Mouse (Mus musculus) embryonic facial prominence, embryonic 10.5 days (tissue): ENCODE results near the gene Tbc1d9b. TPM values are rescaled to one million over a fixed set of nuclear protein-coding genes. Genes with fewer than 3 reads are reported as not detected.

Experiments
- DNase-seq: peaks from one replicate; pipeline ENCODE4 v3.0.0-alpha.2; 2017; ENCODE audit warnings: low spot score
- H3K27ac ChIP-seq: fragments of 300-500 bp; sonication (generic); replicated peaks from 2 replicates; pipeline ENCODE4 v1.5.1; 2016; ENCODE audit warnings: mild to moderate bottlenecking
- H3K27me3 ChIP-seq: fragments of 300-500 bp; sonication (generic); replicated peaks from 2 replicates; pipeline ENCODE4 v1.6.1; 2016; ENCODE audit warnings: low read depth, mild to moderate bottlenecking; ENCODE audit not compliant: poor library complexity, severe bottlenecking
- H3K36me3 ChIP-seq: fragments of 300-500 bp; sonication (generic); replicated peaks from 2 replicates; pipeline ENCODE4 v1.6.1; 2016; ENCODE audit warnings: mild to moderate bottlenecking, moderate library complexity
- H3K4me1 ChIP-seq: fragments of 300-500 bp; sonication (generic); 2 replicates; pipeline ENCODE4 v1.6.1; 2016
- H3K4me3 ChIP-seq: fragments of 300-500 bp; sonication (generic); 2 replicates; pipeline ENCODE4 v1.5.1; 2016; ENCODE audit warnings: mild to moderate bottlenecking, moderate library complexity
- H3K9me3 ChIP-seq: fragments of 300-500 bp; sonication (generic); 2 replicates; pipeline ENCODE4 v1.6.1; 2016; ENCODE audit warnings: mild to moderate bottlenecking
- WGBS: fragments of 180-500 bp; shearing (Covaris S2); methylation state at CpG from one replicate; pipeline ENCODE4 v1.1.7; 2016; 5-methylcytosine and 5-hydroxymethylcytosine counted together
- polyA plus RNA-seq: library from polyadenylated mRNA; unstranded; fragments of >200 nt; fragmentation: Nextera tagmentation; extraction: Ambion mirVana; gene quantifications from 2 replicates; pipeline ENCODE4 v1.2.1, GENCODE M21; 2016

Tbc1d9b gene
- polyA plus RNA-seq, 1 experiment from 2014 or later: 36.9 TPM

DNA sequence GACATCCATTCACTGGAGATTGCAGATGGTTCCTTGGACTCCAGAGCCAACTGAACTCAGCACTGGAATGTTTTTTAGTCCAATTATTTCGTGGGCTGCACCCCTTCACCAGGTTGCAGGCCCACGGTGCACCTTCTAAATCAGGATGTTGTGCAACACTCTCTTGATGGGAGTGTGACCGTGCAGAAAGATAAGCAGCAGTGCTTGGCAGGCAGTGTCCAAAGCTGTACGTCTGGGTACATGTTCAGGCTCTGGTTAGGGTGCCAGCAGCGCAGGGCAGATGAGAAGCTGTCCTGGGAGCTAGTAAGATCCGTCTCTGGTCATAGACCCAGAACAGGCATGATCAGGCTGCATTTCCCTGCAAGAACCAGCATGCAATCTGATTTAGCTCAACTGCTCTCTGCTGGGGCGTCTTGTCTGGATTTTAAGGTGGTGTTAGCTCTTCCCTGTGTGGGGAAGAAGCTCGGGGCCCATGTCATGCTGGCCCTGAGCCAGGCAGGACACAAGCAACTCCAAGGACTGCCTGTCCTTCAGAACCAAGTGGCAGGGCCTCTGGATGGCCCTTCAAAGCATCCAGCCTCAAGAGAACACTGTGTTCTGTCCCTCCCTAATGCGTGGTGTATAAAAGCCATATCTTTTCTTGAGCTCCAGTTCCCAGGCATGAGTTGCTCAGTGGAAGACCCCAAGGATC, 16.2 kb downstream of the Tbc1d9b start:
- H3K4me1 ChIP-seq: no peaks in the 10 kb centered on the region
- no peaks in the 10 kb centered on the region; the same call in 1 of the 2 replicates for H3K9me3 ChIP-seq
- H3K27me3 ChIP-seq: no peaks in the 10 kb centered on the region
- no peak overlapping the region for H3K27ac ChIP-seq
- H3K4me3 ChIP-seq: no peak overlapping the region
- H3K36me3 ChIP-seq: peaks cover 97% of the 10 kb centered on the region
- 88% methylated on average over 9 of the region's 9 CpGs for WGBS
- no peak for DNase-seq

DNA sequence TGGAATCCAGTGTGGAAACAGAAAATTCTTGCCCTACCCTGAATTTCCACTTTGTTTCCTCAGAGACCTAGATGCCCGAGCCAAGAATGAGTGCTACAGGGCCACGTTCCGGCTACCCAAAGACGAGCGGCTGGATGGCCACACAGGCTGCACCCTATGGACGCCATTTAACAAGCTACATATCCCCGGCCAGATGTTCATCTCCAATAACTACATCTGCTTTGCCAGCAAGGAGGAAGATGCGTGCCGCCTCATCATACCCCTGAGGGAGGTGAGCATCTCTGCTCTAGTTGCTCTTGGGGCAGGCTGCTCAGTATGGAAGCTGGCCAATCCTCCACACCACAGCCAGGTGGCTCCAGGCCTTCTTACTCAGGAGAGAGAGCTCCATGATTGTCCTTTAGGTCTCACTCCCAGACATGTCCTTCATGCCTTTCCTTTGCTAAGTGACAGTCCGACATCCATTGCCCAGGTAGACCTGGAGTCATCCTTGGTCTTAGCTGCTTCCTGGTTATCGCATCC, 16.8 kb downstream of the Tbc1d9b start:
- no peaks in the 10 kb centered on the region; the same call in 1 of the 2 replicates for H3K9me3 ChIP-seq
- H3K4me3 ChIP-seq: no peak overlapping the region
- H3K27me3 ChIP-seq: no peaks in the 10 kb centered on the region
- H3K27ac ChIP-seq: no peak overlapping the region
- peaks cover 97% of the 10 kb centered on the region for H3K36me3 ChIP-seq
- WGBS: 94% methylated on average over 11 of the region's 11 CpGs
- H3K4me1 ChIP-seq: no peaks in the 10 kb centered on the region
- no peak for DNase-seq

DNA sequence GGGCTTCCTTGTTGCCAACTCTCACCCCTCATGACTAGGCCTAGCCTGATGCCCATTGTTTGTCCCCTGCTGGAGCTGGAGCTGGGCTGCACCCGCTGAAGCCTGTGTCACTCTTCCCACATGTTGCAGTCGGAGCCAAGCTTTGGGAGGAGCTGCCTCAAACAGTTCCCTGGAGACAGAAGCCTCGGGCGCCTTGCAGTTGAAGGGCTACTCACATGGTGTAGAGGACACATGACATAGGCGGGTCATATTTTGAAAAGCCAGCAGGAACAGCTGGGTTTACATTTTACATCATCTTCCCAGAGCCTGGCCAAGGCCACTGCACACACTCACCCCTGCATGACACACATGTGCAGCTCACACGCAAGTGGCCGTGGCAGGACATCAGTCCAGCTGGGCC, 18.0 kb downstream of the Tbc1d9b start:
- Histone ChIP-seq H3K9me3 (no peaks in the 10 kb centered on the region; the same call in 1 of the 2 replicates), H3K4me1 (peaks cover 8% of the 10 kb centered on the region), H3K4me3 (no peak overlapping the region), H3K27me3 (no peaks in the 10 kb centered on the region), H3K27ac (no peak overlapping the region), H3K36me3 (peaks cover 96% of the 10 kb centered on the region)
- WGBS: 87% methylated on average over 7 of the region's 7 CpGs
- no peak for DNase-seq

DNA sequence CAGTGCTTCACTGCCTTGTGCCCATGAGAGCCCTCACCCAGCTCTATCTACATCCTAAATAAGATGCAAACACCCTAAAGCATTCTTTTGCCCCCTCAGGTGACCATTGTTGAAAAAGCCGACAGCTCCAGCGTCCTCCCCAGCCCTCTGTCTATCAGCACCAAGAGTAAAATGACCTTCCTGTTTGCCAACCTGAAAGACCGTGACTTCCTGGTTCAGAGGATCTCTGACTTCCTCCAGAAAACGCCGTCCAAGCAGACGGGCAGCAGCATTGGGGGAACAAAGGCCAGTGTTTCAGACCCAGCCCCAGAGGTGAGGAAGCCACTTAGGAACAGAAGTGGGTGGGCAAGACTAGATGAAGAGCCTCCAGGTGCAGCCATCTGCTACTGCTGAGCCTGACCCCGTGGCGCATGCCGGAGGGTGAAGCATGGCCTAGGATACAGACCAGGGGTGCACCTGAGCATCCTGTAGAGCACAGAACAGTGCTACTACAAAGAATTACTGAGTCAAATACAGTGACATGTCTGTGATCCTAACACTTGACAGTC, 18.5 kb downstream of the Tbc1d9b start:
- whole genome bisulfite sequencing: 83% methylated on average over 9 of the region's 9 CpGs
- no peaks in the 10 kb centered on the region; the same call in 1 of the 2 replicates for H3K9me3 ChIP-seq
- peaks cover 9% of the 10 kb centered on the region for H3K4me1 ChIP-seq
- no peak overlapping the region for H3K4me3 ChIP-seq
- no peak for DNase-seq
- peaks cover 99% of the 10 kb centered on the region for H3K36me3 ChIP-seq
- H3K27ac ChIP-seq: no peak overlapping the region
- no peaks in the 10 kb centered on the region for H3K27me3 ChIP-seq

DNA sequence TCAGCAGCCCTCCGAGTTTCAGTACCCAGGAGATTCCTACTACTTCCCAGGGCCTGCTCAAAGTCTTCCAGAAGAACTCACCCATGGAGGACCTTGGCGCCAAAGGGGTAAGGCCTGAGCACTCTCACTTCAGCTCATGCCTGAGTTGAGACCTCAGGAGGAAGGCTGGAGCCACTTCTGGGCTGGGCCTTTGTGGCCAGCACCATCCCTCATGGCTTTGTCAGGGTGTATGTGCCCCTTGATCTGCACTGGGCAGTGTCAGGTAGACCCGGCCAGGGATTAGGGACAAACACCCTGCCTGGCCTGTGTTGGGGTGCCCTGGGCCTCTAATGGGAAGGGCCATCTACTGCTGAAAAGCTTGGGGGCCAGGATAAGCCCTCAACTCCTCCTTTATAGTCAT, 20.2 kb downstream of the Tbc1d9b start:
- Histone ChIP-seq H3K4me1 (peaks cover 9% of the 10 kb centered on the region), H3K27ac (no peak overlapping the region), H3K36me3 (peaks cover 97% of the 10 kb centered on the region), H3K4me3 (no peak overlapping the region), H3K9me3 (no peaks in the 10 kb centered on the region; the same call in 1 of the 2 replicates), H3K27me3 (no peaks in the 10 kb centered on the region)
- 89% methylated on average over 3 of the region's 3 CpGs for WGBS
- DNase-seq: no peak

DNA sequence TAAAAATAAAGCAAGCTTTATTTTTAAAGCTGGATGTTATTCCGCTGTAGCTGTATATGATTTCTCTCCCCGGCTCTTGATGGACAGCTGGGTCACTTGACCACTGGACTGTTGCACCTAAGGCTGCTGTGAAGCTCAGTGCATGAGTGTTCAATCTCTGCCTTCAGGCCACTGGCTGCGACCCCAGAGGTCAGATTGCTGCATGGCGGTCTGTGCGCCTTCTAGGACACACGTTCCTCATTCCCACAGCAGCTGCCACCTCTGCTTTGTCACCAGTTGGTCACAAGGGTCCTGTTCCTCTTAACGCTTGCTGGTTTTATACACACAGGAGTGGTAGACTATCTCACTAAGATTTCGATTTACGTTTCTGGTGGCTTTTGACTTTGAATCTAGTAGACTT, 23.0 kb downstream of the Tbc1d9b start:
- DNase-seq: peak; percentile 30
- Histone ChIP-seq H3K4me1 (peaks cover 9% of the 10 kb centered on the region), H3K9me3 (no peaks in the 10 kb centered on the region; the same call in 1 of the 2 replicates), H3K4me3 (no peak overlapping the region), H3K27me3 (no peaks in the 10 kb centered on the region), H3K36me3 (peaks cover 97% of the 10 kb centered on the region), H3K27ac (no peak overlapping the region)
- WGBS: 45% methylated on average over 9 of the region's 9 CpGs

DNA sequence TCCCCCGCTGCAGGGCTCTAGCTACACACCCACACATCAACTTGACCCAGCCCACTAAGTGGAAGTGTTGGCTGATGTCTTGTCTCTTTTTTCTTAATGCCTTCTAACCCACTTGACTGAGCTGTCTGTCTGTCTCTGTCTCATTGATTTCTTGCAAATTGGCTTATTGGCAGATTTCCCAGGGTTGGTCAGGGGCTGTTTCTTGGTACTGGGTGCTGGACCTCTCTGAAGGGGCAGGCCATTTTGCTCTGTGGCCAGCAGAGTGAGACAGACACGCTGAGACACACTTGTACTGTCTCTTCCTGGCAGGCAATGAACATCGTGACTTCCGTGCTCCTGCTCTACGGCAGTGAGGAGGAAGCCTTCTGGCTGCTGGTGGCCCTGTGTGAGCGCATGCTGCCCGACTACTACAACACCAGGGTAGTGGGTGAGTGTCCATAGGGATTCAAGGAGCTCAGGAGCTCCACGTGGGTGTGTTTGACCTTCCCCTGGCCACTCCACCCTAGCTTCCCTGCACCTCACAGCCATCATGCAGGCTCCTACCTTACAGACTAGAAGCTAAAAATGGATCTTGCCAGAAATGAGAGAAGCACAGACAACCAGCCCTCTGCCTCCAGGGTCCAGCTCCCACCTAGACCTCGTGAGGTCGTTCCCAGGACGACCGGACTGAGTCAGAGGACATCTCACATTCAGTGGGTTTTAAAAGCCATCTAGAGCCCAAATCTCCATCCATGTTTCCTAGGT, 23.8 kb downstream of the Tbc1d9b start:
- WGBS: 80% methylated on average over 12 of the region's 12 CpGs
- no peak overlapping the region for H3K4me3 ChIP-seq
- no peaks in the 10 kb centered on the region; the same call in 1 of the 2 replicates for H3K9me3 ChIP-seq
- no peak for DNase-seq
- H3K4me1 ChIP-seq: peaks cover 9% of the 10 kb centered on the region
- peaks cover 97% of the 10 kb centered on the region for H3K36me3 ChIP-seq
- H3K27ac ChIP-seq: no peak overlapping the region
- H3K27me3 ChIP-seq: no peaks in the 10 kb centered on the region

DNA sequence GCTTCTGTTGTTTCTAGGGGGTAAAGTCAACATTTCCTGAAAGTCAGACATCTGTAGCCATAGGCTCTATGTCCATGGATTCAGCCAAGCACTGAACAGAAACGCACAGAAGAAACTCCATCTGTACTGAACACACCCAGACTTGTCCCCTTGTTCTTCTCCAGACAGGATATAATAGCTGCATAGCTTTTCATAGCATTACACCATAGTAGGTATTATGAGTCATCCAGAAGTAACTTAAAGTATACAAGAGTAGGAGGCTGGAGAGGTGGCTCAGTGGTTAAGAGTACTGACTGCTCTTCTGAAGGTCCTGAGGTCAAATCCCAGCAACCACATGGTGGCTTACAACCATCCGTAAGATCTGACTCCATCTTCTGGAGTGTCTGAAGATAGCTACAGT, 24.6 kb downstream of the Tbc1d9b start:
- Histone ChIP-seq H3K36me3 (peaks cover 97% of the 10 kb centered on the region), H3K9me3 (no peaks in the 10 kb centered on the region), H3K4me3 (no peak overlapping the region), H3K27ac (no peak overlapping the region), H3K27me3 (no peaks in the 10 kb centered on the region), H3K4me1 (peaks cover 9% of the 10 kb centered on the region)
- DNase-seq: no peak
- 90% methylated on average over 2 of the region's 2 CpGs for WGBS

DNA sequence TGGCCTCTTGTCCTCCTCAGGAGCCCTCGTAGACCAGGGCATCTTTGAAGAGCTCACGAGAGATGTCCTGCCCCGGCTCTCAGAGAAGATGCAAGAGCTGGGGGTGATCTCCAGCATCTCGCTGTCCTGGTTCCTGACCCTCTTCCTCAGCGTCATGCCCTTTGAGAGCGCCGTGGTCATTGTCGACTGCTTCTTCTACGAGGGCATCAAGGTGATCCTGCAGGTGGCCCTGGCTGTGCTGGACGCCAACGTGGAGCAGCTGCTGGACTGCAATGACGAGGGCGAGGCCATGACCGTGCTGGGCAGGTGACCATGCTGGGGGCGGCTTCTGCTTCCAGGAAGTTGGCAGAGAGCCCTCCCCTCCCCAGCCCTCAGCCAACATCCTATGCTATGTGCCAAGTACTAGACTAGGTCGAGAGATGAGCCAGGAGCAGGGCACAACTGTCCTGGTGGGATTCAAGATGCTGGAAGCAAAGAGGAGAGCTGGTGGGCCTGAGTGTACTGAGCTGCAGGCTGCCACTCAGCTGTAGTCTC, 25.6 kb downstream of the Tbc1d9b start:
- Histone ChIP-seq H3K9me3 (no peaks in the 10 kb centered on the region), H3K36me3 (peaks cover 97% of the 10 kb centered on the region), H3K27me3 (no peaks in the 10 kb centered on the region), H3K4me3 (no peak overlapping the region), H3K27ac (no peak overlapping the region), H3K4me1 (peaks cover 9% of the 10 kb centered on the region)
- DNase-seq: no peak
- 92% methylated on average over 16 of the region's 16 CpGs for WGBS

DNA sequence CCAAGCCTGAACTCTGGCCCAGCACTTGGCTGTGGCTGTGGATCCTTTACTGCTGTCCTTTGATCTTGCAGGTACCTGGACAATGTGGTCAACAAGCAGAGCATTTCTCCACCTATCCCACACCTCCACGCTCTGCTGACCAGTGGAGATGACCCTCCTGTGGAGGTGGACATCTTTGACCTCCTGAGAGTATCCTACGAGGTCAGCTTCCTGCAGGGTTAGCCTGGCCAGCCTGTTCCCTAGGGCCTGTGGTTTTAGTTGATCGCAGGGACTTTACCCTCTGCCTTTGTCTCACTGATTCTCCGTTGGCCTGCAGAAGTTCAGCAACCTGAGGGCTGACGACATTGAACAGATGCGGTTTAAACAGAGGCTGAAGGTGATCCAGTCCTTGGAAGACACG, 27.1 kb downstream of the Tbc1d9b start:
- Histone ChIP-seq H3K27ac (no peak overlapping the region), H3K4me3 (no peak overlapping the region), H3K27me3 (no peaks in the 10 kb centered on the region), H3K36me3 (peaks cover 97% of the 10 kb centered on the region), H3K9me3 (no peaks in the 10 kb centered on the region), H3K4me1 (peaks cover 9% of the 10 kb centered on the region)
- no peak for DNase-seq
- 94% methylated on average over 7 of the region's 7 CpGs for WGBS

DNA sequence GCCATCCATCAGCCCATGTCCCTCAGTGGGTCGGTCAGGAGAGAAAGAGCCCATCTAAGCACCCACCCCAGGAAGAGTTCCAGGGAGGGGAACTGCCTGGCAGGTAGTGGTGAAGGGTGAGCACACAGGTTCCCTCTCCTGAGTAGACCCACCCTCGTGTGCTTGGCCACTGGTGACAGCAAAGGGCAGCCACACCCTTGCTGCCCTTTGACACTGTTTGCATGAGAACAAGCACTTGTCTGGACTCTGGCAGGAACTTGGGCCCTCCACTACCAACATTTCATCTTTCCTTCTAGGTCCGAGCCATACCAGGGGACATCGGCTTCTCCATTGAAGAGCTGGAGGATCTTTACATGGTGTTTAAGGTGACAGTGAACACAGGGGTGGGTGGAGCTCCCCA, 28.2 kb downstream of the Tbc1d9b start:
- WGBS: 86% methylated on average over 4 of the region's 4 CpGs
- H3K36me3 ChIP-seq: peaks cover 98% of the 10 kb centered on the region
- DNase-seq: no peak
- no peaks in the 10 kb centered on the region for H3K27me3 ChIP-seq
- H3K27ac ChIP-seq: no peak overlapping the region
- H3K4me3 ChIP-seq: no peak overlapping the region
- no peaks in the 10 kb centered on the region; the same call in 1 of the 2 replicates for H3K4me1 ChIP-seq
- no peaks in the 10 kb centered on the region for H3K9me3 ChIP-seq

DNA sequence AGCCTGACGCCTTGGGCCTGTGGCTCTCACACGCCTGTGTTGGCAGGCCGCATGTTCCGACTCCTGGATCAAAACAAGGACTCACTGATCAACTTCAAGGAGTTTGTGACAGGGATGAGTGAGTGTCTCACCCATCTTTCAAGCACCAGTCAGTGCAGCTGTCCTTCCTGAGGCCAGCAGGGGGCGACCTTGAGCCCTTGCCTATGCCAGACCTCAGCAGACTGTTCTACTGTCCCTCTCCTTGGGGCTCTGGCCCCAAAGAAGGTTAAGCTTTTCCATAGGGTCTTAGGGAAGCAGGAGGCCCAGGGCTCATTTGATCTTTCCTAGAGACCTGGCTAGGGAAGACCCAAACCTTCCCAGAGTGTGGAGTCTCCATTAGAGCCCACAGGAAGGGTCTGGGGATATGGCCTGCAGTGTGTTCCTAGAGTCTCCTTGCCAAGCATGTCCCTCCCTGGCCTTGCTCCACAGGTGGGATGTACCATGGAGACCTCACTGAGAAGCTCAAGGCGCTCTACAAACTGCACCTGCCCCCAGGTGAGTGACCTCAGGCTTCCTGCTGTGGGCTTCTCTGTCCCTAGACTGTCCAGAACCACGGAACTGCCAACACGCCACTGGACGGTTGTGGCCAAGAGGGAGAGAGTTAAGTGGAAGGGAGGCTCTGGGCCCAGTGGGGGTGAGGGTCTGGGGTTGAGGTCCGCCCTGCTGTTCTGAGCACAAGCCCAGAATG, 30.5 kb downstream of the Tbc1d9b start:
- Histone ChIP-seq H3K27ac (no peak overlapping the region), H3K36me3 (peaks cover 89% of the 10 kb centered on the region), H3K4me3 (no peak overlapping the region), H3K27me3 (no peaks in the 10 kb centered on the region), H3K4me1 (no peaks in the 10 kb centered on the region; the same call in 1 of the 2 replicates), H3K9me3 (no peaks in the 10 kb centered on the region)
- 61% methylated on average over 10 of the region's 10 CpGs for WGBS
- DNase-seq: peak; percentile 78
